Mouse (Mus musculus): Measurements from ENCODE around the gene Gm37240.

- TF ChIP-seq CTCF (IDR thresholded peaks at IDR 0.05; ENCODE audit: borderline replicate concordance, insufficient read depth, low read depth, low read length), result no peak
- no peak for TF ChIP-seq POLR2A (IDR thresholded peaks at IDR 0.05; ENCODE audit: borderline replicate concordance, insufficient read depth, low read length)
Observed at GRCm38 (mm10) chr3:84897952-84898351, 989.4 kb downstream of the Gm37240 start.
